Comparison of ENCODE assay signal across 13 mouse cellular contexts in the genomic region with DNA sequence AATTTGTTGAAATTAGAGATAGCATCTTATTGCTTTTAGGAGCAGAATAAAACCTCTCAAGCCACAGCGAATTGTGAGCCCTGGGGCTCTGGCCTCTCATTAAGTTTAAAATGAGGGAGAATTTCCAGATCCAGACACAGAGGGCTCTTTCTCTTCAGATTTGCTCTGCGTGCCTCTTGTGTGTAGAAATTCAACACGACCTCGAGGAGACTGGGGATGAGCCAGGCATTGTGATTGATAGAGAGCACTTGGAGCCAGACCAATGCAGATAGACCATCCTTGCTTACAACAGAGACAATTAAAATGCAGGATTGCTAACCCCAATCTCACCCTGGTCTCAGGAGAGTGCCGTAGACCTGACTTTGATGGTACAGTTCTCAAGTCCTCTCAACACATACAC.
DNase-seq lines count a peak whose midpoint lies in the region; ATAC-seq and TF ChIP-seq lines count a peak whose summit lies in the region.
"Had no signal": no experiment of that assay in that cellular context is flagged by ENCODE, and none has a peak within 500 bp of the region (broad histone marks: within the 10 kb centered on the region; RNA-seq: fewer than 3 reads in every experiment).

No protein-coding gene starts in this region.

- peak overlapping the region; percentile 28; the same call in 1 of the 2 replicates for H3K27ac ChIP-seq in heart, adult 2 months
- H3K27ac ChIP-seq in lung, embryonic 14.5 days (ENCODE audit: low read depth) = no peak overlapping the region
- 0 out of 2 replicates have a peak overlapping the region, but pooled peaks have one; percentile 17 for H3K27ac ChIP-seq in stomach, embryonic 15.5 days
- H3K27ac ChIP-seq: midbrain, embryonic 12.5 days had no signal

- no peak overlapping the region for H3K9ac ChIP-seq in heart, adult 2 months (ENCODE audit: low read depth, low read length)
- H3K9ac ChIP-seq in lung, embryonic 14.5 days = no peak overlapping the region
- H3K9ac ChIP-seq in stomach, embryonic 15.5 days = no peak overlapping the region
- H3K9ac ChIP-seq: midbrain, embryonic 12.5 days; neural tube, embryonic 13.5 days had no signal

- no peak for ATAC-seq in lung, embryonic 14.5 days (ENCODE audit: insufficient read depth)
- no peak for ATAC-seq in stomach, embryonic 15.5 days (ENCODE audit: insufficient read depth, low FRiP score, low read depth)
- ATAC-seq in erythroblast, adult 5-6 weeks (replicated peaks; ENCODE audit: low FRiP score, poor library complexity, severe bottlenecking) = no peak
- ATAC-seq: Patski had no signal

- H3K27me3 ChIP-seq in heart, adult 2 months (ENCODE audit: control insufficient read depth, insufficient read depth, low read length) = no peaks in the 10 kb centered on the region
- no peaks in the 10 kb centered on the region for H3K27me3 ChIP-seq in lung, embryonic 14.5 days (ENCODE audit: insufficient read depth, low read length)
- H3K27me3 ChIP-seq in stomach, embryonic 15.5 days (replicated peaks) = no peaks in the 10 kb centered on the region
- H3K27me3 ChIP-seq: midbrain, embryonic 12.5 days; neural tube, embryonic 13.5 days; Patski had no signal

- no peak for TF ChIP-seq CTCF in heart, adult 2 months (IDR thresholded peaks at IDR 0.05)
- no peak for TF ChIP-seq CTCF in lung, embryonic 14.5 days (IDR thresholded peaks at IDR 0.05; ENCODE audit: low read depth)
- TF ChIP-seq CTCF in lung, adult 2 months (IDR thresholded peaks at IDR 0.05; ENCODE audit: insufficient read depth, low read length) = no peak

- 65% methylated on average over 5 of the region's 5 CpGs for WGBS in heart, adult 2 months
- 48% methylated on average over 5 of the region's 5 CpGs for WGBS in lung, embryonic 14.5 days
- 71% methylated on average over 5 of the region's 5 CpGs for WGBS in lung, adult 2 months
- 51% methylated on average over 5 of the region's 5 CpGs for WGBS in stomach, embryonic 15.5 days

- peaks cover 4% of the 10 kb centered on the region for H3K4me1 ChIP-seq in heart, adult 2 months (ENCODE audit: control insufficient read depth, insufficient read depth, low read length)
- peaks cover 9% of the 10 kb centered on the region; the same call in 1 of the 2 replicates for H3K4me1 ChIP-seq in lung, embryonic 14.5 days (ENCODE audit: insufficient read depth)
- peaks cover 3% of the 10 kb centered on the region; the same call in 1 of the 2 replicates for H3K4me1 ChIP-seq in lung, adult 2 months (ENCODE audit: control insufficient read depth, insufficient read depth, low read length)
- H3K4me1 ChIP-seq in stomach, embryonic 15.5 days = peaks cover 6% of the 10 kb centered on the region; the same call in 1 of the 2 replicates
- H3K4me1 ChIP-seq: midbrain, embryonic 12.5 days had no signal

- intact Hi-C loops in heart, adult 2 months (cut with DNase I) = loop anchor here (5.0 kb wide), 1 partner anchor 118 kb away; no protein-coding TSS in a partner anchor
- intact Hi-C loops in heart, postnatal 25 days (cut with DNase I) = no loop called here

- H3K36me3 ChIP-seq in heart, adult 2 months (ENCODE audit: control insufficient read depth, insufficient read depth, low read length) = no peaks in the 10 kb centered on the region
- H3K36me3 ChIP-seq in lung, embryonic 14.5 days (ENCODE audit: insufficient read depth) = no peaks in the 10 kb centered on the region
- no peaks in the 10 kb centered on the region for H3K36me3 ChIP-seq in stomach, embryonic 15.5 days
- H3K36me3 ChIP-seq: midbrain, embryonic 12.5 days; neural tube, embryonic 13.5 days had no signal

- H3K9me3 ChIP-seq in lung, embryonic 14.5 days (ENCODE audit: low read depth, low read length) = no peaks in the 10 kb centered on the region
- no peaks in the 10 kb centered on the region for H3K9me3 ChIP-seq in stomach, embryonic 15.5 days
- H3K9me3 ChIP-seq: midbrain, embryonic 12.5 days; neural tube, embryonic 13.5 days had no signal

- no peaks in the 10 kb centered on the region for H3K79me2 ChIP-seq in heart, adult 2 months (replicated peaks; ENCODE audit: control insufficient read depth, insufficient read depth, low read length)

- no peak for TF ChIP-seq POLR2A in heart, adult 2 months (IDR thresholded peaks at IDR 0.05; ENCODE audit: insufficient read depth, low read depth, low read length)
- TF ChIP-seq POLR2A in lung, adult 2 months (IDR thresholded peaks at IDR 0.05; ENCODE audit: borderline replicate concordance, extremely low read depth, low read depth, low read length) = no peak

- DNase-seq in heart, adult 2 months = no peak
- DNase-seq in heart, postnatal 25 days (ENCODE audit: low spot score) = no peak
- DNase-seq in lung, embryonic 14.5 days = peak; percentile 55
- DNase-seq in lung, adult 2 months = no peak
- DNase-seq in brain, adult 2 months (ENCODE audit: low read depth, low spot score) = peak; percentile 31
- DNase-seq in cerebellum, adult 9-10 months = no peak
- DNase-seq: left cerebral cortex, postnatal 4 days; thymus, adult 18-20 months had no signal

- H3K4me2 ChIP-seq in lung, embryonic 14.5 days = no peak overlapping the region
- no peak overlapping the region for H3K4me2 ChIP-seq in stomach, embryonic 15.5 days
- H3K4me2 ChIP-seq: midbrain, embryonic 12.5 days; neural tube, embryonic 13.5 days had no signal

- H3K4me3 ChIP-seq in heart, adult 2 months = no peak overlapping the region
- H3K4me3 ChIP-seq in lung, embryonic 14.5 days (ENCODE audit: low read depth, low read length) = no peak overlapping the region
- H3K4me3 ChIP-seq in lung, adult 2 months (replicated peaks; ENCODE audit: extremely low read depth, low read depth, low read length) = no peak overlapping the region
- H3K4me3 ChIP-seq in stomach, embryonic 15.5 days (replicated peaks) = no peak overlapping the region
- H3K4me3 ChIP-seq: midbrain, embryonic 12.5 days; neural tube, embryonic 13.5 days had no signal

- TF ChIP-seq EP300 in heart, adult 2 months (IDR thresholded peaks at IDR 0.05; ENCODE audit: insufficient read depth, low read depth, low read length) = no peak

Comparison
In these comparisons a context has a peak if more than half of its experiments do, and no peak if none do; other contexts are left out.
1. DNase-seq: peak in lung, embryonic 14.5 days (single experiment) and brain, adult 2 months (single experiment); none in heart, adult 2 months (0 of 2), heart, postnatal 25 days (single experiment), lung, adult 2 months (single experiment) and cerebellum, adult 9-10 months (single experiment).